Mouse (Mus musculus) urinary bladder, postnatal 14 days (tissue): ENCODE results near the gene Rab8a.

Source experiments
- DNase-seq: peaks from one replicate; pipeline ENCODE4 v3.0.0; 2021; ENCODE audit warnings: low spot score

Gene Rab8a

DNA sequence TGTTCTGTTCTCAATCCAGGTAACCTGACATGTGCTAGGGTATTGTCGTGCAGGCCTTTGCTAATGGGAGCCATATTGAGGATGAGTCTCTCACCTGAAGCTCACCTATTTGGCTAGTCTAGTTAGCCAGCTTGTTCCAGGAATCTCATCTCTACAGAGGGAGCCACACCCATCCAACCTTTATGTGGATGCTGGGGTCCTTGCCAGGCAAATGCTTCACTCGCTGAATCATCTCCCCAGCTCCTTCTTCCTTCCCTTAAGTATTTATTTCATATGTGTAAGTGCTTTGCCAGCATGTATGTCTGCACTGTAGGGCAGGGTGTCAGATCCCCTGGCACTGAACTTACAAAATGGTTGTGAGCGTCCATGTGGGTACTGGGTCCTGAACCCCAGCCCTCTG, 14.4 kb upstream of the Rab8a start:
- DNase-seq, result no peak

DNA sequence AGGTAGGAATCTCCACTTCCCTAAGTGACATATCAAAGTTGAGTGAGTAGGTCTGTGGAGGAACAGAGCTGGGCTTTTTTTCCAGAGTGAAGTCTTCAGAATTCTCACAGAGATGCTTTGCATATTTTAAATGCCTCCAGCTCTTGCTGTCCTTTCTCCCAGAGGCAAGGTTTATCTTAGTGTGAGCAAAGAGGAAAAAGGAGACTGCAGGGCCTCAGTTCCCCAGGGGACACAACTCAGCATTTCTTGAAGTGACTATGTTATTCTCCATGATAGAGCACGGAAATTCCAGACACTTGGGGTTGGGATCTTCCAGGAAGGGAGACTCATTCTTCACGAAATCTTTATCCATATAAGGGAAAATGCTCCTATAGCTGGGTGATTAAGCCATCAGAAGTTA, 13.7 kb upstream of the Rab8a start:
- no peak for DNase-seq

DNA sequence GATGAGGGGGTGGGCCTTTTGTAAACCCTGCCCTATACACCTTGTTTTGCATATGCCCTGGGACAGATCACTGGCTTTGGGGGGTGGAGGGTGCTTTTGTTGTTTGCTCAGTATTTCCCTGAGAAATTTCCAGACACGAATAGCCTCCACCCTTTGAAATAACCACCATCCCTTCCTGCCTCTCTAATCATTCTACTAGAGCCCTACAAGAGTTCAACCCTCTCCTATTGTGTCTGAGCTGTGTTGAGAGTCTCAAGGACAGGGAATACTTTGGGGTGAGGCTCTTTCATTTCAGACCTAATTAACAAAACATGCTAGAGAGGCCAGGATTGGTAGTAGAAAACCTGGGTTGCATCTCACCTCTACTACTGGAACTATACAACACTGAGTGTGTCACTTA, 11.9 kb upstream of the Rab8a start:
- no peak for DNase-seq

DNA sequence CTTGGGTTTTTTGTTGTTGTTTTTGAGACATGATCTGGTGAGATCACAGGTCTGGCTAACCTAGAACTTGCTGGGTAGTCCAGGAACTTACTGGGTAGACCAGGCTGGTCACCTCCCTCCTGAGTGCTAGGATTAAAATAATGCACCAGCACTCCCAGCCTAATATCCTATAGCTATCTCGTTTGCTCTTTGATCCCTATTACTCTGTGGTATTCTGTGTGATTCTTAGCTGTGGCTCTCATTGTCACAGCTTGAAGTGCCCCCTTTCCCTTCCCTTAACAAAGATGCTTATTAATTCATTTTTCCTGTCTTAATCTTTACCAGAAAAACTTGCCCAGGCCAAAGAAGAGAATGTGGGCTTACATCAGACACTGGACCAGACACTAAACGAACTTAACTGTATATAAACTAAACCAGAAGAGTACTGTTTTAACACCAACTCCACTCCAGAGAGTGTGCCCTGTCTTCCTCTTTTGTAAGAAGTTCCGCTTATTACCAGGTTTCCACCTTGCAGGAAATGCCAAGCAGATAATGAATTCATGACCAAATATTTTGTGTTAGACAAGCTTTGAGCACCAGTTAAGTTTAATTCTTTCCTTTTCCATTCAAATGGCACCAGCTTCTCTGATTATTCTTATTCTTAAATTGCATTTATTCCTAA, 9.5 kb upstream of the Rab8a start:
- DNase-seq, result no peak

DNA sequence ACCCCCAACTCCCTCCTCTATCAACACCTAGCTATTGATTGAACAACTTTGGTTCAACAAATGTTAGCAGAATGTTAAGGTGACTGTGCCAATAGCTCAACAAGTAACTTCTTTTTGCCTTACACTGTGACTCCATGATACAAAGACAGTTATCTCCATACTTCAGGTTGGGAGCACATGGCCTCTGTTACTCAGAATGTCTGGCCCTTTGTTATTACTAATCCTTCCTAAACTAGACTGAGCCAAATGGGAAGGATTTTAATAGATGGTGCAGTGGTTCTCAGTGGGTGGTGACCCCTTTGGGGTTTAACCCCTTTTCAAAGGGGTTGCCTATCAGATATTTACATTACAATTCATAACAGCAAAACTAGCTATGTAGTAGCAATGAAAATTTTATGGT, 7.6 kb upstream of the Rab8a start:
- DNase-seq, result no peak

DNA sequence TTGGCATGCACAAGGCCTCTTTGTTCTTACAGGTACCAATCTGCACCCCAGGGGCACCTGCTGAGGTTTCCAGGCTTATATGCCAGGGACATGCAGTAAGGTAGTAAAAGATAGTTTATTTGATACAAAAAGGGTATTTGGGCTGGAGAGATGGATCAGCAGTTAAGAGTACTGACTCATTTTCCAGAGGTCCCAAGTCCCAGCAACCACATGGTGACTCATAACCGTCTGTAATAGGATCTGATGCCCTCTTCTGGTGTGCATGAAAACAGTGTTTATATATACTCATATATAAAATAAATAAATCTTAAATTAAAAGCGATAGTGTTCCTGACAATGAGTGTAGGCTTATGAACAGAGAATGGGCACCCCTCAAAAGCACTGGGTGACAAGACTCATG, 2.9 kb upstream of the Rab8a start:
- no peak for DNase-seq

DNA sequence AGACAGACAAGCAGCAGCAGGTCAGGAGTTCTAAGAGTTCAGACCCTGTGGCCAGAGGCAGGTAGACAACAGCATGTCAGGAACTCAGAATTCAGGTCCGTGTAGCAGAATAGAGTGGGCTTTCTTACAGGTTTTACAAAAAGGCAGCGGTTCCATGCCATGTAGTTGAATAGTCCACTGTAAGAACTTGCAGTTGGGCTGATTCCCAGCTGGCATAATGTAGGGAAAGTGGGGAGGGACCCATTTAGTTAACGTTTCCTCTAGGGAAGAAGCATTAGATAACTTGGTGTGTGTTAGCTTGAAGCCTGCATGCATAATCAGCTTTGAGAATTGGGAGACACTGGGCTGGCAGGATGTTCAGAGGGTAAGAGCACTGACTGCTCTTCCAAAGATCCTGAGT, 2.3 kb upstream of the Rab8a start:
- DNase-seq, result no peak

DNA sequence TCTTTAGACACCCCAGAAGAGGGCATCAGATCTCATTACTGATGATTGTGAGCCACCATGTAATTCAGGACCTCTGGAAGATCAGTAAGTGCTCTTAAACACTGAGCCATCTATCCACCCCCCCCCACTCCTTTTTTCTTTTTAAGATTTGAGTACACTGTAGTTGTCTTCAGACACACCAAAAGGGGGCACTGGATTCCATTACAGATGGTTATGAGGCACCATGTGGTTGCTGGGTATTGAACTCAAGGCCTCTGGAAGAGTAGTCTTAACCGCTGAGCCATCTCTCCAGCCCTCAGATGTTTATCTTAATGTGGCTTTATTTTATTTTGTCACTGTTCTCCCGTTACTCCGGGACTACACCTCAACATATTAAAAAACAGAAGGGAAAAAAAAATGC, 993 bp upstream of the Rab8a start:
- DNase-seq, result no peak

DNA sequence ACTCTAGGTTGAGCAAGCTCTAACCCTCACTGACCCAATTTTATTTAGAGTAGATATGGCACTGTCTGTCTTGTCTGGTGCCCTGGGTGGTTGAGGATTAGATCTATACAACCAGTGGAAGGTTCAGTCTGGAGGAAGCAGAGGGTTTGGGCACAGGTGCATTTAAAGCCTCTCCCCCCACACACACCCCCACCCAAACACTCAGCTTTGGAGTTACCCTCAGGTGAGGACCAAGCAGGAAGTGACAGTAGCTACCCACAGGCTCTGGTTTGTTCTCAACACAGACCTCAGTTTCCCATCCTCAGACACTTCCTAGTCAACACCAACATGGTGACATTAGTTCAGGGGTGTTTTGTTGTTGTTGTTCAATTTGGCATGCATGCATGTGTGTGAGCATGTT, 1.8 kb downstream of the Rab8a start:
- no peak for DNase-seq

DNA sequence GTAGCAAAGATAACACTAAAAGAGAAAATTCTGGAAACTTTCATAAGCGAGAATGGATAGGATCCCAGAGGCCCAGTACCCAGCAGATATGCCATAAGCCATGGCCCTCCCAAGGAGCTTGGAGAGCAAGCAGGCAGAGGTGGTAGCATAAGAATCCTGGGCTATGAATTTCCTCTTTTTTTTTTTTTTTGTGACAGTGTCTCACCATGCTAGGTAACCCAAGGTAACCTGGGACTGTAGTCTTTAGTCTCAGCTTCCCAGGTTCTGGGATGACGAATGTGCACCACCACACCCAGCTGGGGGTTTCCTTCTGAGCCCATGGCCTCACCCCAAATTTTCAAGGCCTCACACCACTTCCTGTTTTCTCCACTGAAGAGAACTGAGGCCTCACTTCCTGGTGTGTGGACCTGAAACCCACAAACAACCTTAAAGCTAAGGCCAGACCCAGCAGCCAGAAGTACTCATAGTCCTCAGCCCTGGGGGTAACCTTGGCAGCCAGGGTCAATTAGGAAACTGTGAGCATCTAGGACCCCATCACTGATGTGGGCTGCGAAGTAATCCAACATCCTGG, 8.2 kb downstream of the Rab8a start:
- no peak for DNase-seq

DNA sequence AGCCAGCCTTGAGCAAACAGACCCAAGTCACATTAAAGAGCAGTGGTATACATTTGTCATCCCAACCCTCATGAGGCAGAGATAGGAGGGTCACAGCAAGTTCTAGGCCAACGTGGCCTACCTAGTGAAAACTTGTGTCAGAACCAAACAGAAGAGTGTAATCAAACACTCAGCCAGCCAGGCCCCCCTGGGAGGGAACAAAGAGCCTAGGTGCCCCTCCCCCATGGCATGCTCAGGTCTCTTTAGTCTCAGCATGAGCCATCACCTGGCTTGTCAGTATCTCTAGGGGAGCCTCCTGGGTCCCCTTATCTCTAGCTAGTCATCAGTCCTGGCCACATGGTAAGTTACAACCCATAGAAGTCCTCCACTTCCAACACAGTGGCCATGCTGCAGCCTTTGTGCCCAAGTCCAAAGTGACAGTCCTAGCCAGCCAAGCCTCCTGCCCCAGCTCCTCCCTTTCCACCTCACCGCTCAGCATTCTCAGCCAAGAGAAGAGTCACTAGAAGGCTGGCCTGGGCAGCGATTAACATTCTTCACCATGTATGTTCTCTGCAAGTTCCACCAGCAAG, 8.8 kb downstream of the Rab8a start:
- DNase-seq, result no peak

DNA sequence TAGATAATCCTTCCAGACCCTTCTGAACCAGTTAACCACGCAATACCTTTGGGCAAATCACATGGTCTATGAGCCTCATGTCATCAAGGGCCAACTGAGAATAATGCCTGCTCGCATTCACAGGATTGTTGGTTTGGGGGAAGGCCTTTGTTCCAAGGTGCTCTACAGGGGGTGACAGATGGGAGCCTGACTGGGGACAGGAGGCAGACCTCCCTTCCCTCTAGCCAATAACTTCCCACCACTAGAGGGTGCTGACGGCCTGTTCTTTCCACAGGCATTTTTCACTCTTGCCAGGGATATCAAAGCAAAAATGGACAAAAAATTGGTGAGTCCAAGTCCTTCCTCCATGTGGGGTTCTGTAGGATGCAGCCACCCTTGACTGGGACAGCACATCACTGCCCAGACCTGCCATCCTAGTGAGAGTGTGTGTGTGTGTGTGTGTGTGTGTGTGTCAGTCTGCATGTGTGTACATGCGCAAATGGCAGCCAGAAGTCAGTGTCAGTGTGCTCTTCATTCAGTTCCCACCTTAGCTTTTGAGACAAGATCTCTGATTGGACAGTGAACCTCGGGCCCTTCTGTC, 16.4 kb downstream of the Rab8a start:
- DNase-seq, result peak; percentile 75

DNA sequence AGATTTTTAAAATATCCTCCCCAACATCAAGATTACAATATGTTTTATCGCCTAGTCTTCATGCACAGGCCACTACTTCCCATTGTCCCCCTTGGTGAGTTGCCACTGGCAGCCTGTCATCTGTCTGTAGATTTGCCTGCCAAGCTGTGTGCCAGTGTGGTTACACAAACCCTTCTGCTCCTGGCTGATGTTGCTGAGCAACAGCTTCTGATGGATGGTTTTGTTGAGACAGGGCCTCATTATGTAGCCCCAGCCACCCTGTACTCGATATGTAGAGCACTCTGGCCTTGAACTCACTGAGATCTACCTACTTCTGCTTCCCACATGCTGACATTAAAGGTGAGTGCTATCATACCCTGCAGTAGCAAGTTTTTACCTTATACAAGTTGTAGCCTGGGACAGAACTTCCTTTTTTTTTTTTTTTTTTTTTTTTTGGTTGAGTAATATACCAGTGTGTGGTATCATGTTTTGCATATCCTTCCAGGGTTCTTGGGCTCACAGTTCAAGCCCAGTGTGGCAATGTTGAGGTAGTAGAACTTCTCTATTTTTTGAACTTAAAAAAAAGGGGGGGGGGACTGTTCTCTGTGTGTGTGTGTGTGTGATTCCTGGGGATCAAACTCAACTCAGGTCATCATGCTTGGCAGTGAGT, 22.7 kb downstream of the Rab8a start:
- no peak for DNase-seq

DNA sequence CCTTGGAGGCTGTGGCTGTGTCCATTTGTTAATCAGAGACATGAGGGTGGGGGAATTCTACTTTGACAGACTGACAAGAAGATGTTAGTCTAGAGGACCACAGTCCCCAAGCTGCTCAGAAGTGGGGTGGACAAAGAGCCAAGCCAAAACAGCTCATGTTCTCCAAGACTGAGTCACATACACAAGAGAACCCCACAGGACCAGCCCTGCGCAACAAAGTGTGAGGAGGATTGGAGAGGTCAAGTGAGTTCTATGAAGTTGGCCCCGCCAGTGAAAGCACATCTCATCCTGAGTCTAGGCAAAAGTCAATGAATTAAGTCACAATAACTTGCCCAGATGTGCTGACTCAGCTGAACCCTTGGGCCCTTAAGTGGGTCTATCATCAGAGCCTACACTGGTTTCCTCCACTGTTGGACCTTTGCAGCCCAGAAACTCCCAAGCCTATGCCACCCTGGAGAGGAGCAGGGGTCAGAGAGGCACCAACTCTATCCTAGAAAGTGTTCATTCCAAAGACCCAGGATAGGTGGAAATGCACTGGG, 26.9 kb downstream of the Rab8a start:
- no peak for DNase-seq

DNA sequence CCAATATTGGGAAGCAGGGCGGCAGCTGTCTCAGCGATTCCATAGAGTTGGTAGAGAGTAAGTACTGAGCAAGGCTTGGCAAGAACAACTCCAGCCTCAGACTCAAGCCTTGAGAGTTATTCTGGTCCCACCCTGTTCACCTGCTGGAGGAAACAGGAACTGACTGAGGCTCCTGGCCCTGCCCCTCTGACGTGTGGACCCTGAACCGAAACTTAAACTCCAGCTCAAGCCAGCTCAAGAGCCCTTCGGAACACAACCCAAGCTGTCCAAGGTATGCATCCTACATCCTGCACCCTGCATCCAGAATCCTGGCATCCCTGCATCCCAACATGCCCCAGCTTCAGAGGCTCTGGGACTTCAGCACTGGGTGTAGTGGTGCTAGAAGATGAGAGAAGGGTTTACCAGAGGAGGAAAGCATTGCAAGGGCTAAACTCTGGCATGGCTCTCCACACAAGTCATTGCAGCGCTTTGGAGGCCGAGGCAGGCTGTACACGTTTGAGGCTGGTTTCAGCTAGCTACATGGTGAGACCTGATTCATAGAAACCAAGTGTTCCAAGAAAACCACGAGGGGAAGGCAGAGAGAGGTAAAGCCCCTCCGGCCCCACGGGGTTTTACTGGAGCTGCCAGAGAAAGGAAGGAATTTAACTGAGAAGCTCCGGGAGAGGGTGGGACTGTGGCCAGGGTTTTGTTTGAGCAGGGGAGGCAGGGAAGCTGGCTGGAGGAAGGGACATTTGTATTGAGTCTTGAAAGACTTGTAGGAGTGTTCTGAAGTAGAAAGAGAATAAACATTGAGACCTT, 28.6 kb downstream of the Rab8a start, which contains the start of gene Hsh2d:
Gene Hsh2d (plus strand): TSS at position 222 of the 798 bp plus-strand sequence.
- no peak for DNase-seq

DNA sequence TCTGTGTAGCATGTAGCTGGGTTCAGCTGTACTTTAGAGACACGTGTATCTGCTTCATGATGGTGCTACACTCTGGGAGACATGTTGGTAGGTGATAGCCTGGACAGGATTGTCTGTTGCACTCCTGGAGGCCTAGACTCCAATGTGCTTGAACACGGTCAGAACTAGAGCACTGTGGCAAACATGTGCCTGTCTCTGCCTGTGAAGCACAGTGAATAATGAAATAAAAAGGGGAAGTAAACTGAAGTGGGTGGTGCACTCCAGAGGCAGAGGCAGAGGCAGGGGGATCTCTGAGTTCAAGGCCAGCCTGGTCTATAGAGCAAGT, 29.2 kb downstream of the Rab8a start:
- DNase-seq, result no peak

DNA sequence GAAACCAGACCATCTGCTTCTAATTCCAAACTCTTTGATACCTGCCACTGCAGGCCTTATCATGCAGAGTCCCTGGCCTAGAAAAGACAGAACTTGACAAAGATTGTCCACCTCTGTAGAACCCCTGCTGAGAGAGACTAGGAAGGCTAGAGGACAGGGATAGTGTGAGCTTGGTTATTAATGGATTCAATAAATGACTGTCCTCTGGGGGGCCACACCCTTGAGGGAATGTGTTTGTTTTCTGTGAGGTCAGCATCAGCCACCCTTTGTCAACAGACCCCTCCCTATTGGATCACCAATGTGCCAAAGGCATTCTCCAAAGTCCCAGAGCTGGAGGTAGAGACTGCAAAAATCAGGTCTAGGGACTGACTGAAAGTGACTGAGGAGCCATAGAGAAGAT, 31.1 kb downstream of the Rab8a start:
- DNase-seq, result no peak

DNA sequence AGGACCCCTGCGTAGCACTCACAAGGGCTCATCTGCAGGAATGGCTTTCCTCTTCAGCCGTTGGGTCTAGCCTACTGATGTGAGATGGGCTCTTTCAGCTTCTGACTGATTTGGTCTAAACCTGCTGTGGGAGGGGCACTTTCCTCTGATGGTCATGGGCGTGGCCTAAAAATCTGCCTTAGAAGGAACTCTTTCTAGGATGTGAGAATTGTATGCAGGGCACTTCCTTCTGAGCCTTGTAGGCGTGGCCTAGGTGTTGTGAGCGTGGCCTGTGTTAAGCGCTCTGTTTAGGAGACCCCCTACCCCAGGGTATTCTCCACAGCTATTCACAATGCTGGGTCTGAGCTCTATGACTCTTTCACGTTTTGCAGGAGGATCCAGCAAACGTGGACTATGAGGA, 37.0 kb downstream of the Rab8a start:
- DNase-seq, result no peak

DNA sequence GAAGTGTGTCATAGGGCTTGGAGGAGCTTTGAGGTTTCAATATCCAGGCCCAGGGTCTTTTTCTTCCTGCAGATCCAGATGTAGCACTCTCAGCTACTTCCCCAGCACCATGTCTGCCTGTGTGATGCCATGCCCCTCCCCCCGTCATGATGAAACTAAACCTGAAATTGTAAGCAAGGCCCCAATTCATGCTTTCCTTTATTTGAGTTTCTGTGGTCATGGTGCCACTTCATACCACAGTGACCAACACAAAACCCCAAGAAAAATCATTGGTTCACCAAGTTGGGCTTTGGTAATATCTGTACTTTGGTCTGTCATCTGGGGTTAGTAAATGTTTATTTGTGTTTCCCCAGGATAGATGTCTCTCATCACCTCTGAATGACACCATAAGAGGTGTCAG, 47.6 kb downstream of the Rab8a start:
- DNase-seq, result no peak

DNA sequence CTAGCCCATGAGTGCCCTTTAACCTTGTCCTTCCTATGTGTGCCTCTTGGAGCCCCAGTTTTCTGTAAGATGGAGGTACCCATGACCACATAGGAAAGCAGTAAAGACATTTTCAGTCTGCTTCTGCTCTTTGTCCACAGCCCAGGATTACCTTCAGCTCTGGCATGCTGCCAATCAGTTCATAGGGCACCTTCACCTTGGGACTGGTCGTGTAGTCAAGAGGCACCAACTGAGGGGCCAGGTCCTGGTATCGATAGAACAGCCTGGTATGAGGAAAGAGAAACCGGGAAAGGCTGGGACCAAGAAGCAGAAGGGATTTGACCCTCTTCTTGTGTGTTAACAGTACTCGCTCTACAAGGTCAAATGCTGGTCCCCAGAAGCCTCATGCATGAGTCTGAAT, 49.2 kb downstream of the Rab8a start:
- no peak for DNase-seq

DNA sequence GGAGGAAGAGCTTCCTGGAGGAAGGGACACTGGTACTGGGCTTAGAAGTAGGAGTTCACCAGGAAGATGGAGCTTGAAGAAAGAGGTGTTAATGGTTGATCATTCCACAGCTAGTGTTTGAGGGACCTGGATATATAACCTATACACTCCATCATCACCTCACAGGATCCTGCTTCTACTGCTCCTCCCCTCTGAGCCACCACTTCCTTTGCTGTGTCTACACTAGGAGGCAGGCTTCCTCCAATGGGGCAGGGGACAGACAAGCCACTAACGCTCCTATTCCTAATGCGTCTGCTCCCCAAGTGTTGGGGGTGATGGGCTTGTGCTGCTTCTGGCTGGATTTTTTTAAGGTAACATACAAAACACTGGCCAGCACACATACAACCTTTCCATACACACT, 49.7 kb downstream of the Rab8a start:
- no peak for DNase-seq

DNA sequence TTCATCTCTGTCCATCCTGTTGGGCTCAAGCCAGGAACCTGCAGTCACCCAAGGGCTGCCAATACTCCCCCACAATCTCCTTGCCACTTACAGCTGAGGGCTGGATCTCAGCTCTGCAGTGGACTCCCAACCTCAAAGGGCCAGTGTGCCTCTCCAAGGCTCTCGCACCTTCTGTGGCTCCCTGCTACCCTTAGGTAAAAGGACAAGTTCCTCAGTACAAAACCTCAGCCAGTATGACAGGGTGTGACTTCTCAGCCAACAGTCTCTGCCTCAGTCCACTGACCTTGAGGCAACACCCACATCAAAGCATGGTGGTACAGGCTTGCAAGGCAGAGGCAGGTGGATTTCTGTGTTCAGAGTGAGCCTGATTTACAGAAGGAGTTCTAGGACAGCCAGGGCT, 50.8 kb downstream of the Rab8a start:
- no peak for DNase-seq
